Mouse (Mus musculus) liver, postnatal 0 days (tissue): ENCODE measurements at regions not wholly inside any gene's neighbourhood (a gene's known extent, or its start where the extent isn't known, plus 50 kb on each side); places are given as distances from the start of the nearest gene placed in this dataset.

Experiments used
- CTCF ChIP-seq: sonication (generic); IDR thresholded peaks from 2 replicates; pipeline ENCODE4 v1.5.1; 2016; ENCODE audit warnings: antibody characterized with exemption, low read depth
- EP300 ChIP-seq: IDR thresholded peaks from 2 replicates; pipeline ENCODE4 v1.6.1; 2016; ENCODE audit warnings: antibody characterized with exemption, low read depth, mild to moderate bottlenecking

GRCm38 (mm10) chr6:109233426-109233825 is 405.0 kb downstream of the Edem1 start:
- no peak for TF ChIP-seq CTCF
- no peak for TF ChIP-seq EP300
